Mouse (Mus musculus) forebrain, embryonic 11.5 days (tissue): ENCODE results near the gene Dus2. TPM values are rescaled to one million over a fixed set of nuclear protein-coding genes. Genes with fewer than 3 reads are reported as not detected.

ENCODE experiments used
- ATAC-seq: fragments of 200-750 bp; cut with Nextera tagmentation; replicated peaks from 2 replicates; pipeline ENCODE4 v1.8.0; 2017; ENCODE audit warnings: moderate TSS enrichment; ENCODE audit not compliant: low FRiP score
- DNase-seq: peaks from one replicate; pipeline ENCODE4 v3.0.0-alpha.2; 2017; ENCODE audit warnings: low spot score
- H3K27ac ChIP-seq: fragments of 300-500 bp; sonication (generic); 2 replicates; pipeline ENCODE4 v1.5.1; 2014; ENCODE audit warnings: low read depth, low read length
- H3K27me3 ChIP-seq: fragments of 300-500 bp; sonication (generic); 2 replicates; pipeline ENCODE4 v1.6.1; 2014; ENCODE audit warnings: mild to moderate bottlenecking, low read length, mixed read lengths; ENCODE audit not compliant: control insufficient read depth, insufficient read depth
- H3K36me3 ChIP-seq: fragments of 300-500 bp; sonication (generic); 2 replicates; pipeline ENCODE4 v1.6.1; 2014; ENCODE audit warnings: mild to moderate bottlenecking, low read length, moderate library complexity, mixed read lengths; ENCODE audit not compliant: control insufficient read depth, insufficient read depth
- H3K4me1 ChIP-seq: fragments of 300-500 bp; sonication (generic); replicated peaks from 2 replicates; pipeline ENCODE4 v1.6.1; 2014; ENCODE audit warnings: low read length, mixed read lengths; ENCODE audit not compliant: control insufficient read depth, insufficient read depth
- H3K4me2 ChIP-seq: fragments of 300-500 bp; sonication (generic); 2 replicates; pipeline ENCODE4 v1.6.1; 2014; ENCODE audit warnings: low read depth, mild to moderate bottlenecking, low read length, moderate library complexity, mixed read lengths; ENCODE audit not compliant: severe bottlenecking
- H3K4me3 ChIP-seq: fragments of 300-500 bp; sonication (generic); 2 replicates; pipeline ENCODE4 v1.5.1; 2014; ENCODE audit warnings: low read depth, low read length
- H3K9ac ChIP-seq: fragments of 300-500 bp; sonication (generic); 2 replicates; pipeline ENCODE4 v1.6.1; 2014; ENCODE audit warnings: low read length
- H3K9me3 ChIP-seq: fragments of 300-500 bp; sonication (generic); 2 replicates; pipeline ENCODE4 v1.6.1; 2016; ENCODE audit warnings: low read length, mixed read lengths; ENCODE audit not compliant: control insufficient read depth
- WGBS: fragments of 180-500 bp; shearing (Covaris S2); extraction: QIAGEN DNeasy Blood & Tissue Kit; methylation state at CpG from one replicate; pipeline ENCODE4 v1.1.7; 2014; 5-methylcytosine and 5-hydroxymethylcytosine counted together
- polyA plus RNA-seq: library from polyadenylated mRNA; unstranded; fragments of >200 nt; fragmentation: Nextera tagmentation; extraction: Ambion mirVana; gene quantifications from 2 replicates; pipeline ENCODE4 v1.2.1, GENCODE M21; 2014

Gene Dus2
- polyA plus RNA-seq, result 16.5 and 20.7 TPM in 2 replicates

DNA sequence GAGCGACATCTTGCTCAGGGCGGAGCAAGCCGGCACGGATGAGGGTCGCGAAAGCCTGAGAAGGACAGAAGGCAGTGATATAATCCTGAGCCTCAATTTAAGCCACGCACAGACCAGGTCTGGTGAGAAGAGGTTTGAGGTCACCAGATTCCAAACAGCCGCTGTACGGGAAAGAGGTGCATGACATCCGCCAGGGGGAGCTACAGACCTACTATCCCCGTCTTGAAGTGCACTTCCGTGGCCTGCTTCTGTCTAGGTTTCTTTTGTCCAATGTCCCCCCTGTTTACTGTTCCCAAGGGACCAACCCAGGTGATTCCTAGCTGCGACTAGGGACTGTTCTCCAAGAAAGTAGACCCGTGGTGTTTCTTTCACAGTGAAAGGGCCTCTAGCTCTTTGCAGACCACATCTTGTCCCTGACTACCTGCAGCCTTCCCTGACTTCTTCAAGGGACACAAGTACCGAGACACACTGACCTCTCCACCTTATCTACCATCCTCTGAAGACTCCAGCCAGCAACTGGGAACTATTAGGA lies at the start of gene Dus2:
Gene Dus2, plus strand, starts transcription at position 482 of the 532 bp plus-strand sequence.
- peak; percentile 89 for DNase-seq
- Histone ChIP-seq H3K4me2 (peak within 1 kb of the TSS; percentile 15; the same call in 1 of the 2 replicates), H3K9me3 (no peaks in the 10 kb centered on the region), H3K4me3 (no peak within 1 kb of the TSS), H3K9ac (peak within 1 kb of the TSS; percentile 41), H3K27me3 (no peaks in the 10 kb centered on the region), H3K36me3 (no peaks in the 10 kb centered on the region), H3K27ac (no peak within 1 kb of the TSS), H3K4me1 (no peaks in the 10 kb centered on the region)
- ATAC-seq, result peak; percentile 71
- WGBS, result 11% methylated on average over 15 of the region's 15 CpGs

- WGBS, result 90% methylated on average over 11 of the region's 11 CpGs
- H3K36me3 ChIP-seq, result no peaks in the 10 kb centered on the region
- H3K4me3 ChIP-seq, result no peak overlapping the region
Observed at GRCm38 (mm10) chr8:105942026-105942425, 49.1 kb upstream of the Dus2 start.

GRCm38 (mm10) chr8:105942542-105942941 lies 48.6 kb upstream of the Dus2 start:
- Histone ChIP-seq H3K9ac (no peak overlapping the region), H3K4me3 (no peak overlapping the region), H3K9me3 (no peaks in the 10 kb centered on the region), H3K4me1 (0 out of 2 replicates have a peak, but pooled peaks cover 2% of the 10 kb centered on the region), H3K36me3 (no peaks in the 10 kb centered on the region), H3K27ac (no peak overlapping the region), H3K4me2 (no peak overlapping the region), H3K27me3 (no peaks in the 10 kb centered on the region)
- ATAC-seq, result no peak
- WGBS, result 97% methylated on average over 5 of the region's 5 CpGs
- peak; percentile 33 for DNase-seq

More at GRCm38 (mm10) chr8:105942026-105942425, 49.1 kb upstream of the Dus2 start:
- Histone ChIP-seq H3K27ac (no peak overlapping the region), H3K4me1 (0 out of 2 replicates have a peak, but pooled peaks cover 2% of the 10 kb centered on the region), H3K4me2 (no peak overlapping the region), H3K9ac (no peak overlapping the region), H3K27me3 (no peaks in the 10 kb centered on the region), H3K9me3 (no peaks in the 10 kb centered on the region)
- peak; percentile 49 for DNase-seq
- ATAC-seq, result no peak

DNA sequence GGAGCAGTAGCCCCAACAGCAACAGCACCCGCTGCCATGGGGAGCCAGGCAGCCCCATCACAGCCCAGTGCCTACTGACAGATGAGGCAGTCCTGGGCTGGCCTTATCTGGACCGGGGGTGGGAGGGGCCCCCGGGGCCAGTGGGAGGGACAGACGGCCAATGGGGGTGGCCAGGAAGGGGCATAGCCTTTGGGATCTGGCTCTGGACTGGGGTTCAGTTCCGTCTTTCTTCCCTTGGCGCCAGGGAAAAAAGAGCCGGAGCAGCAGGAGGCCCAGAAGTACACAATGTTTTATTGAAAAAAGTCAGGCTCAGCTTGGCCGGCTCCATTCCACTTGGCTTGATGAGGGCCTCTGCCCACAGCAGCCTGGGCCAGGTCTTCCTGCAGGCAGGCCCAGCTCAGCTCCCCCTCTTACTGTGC lies 47.8 kb upstream of the Dus2 start, which contains the start of gene Lcat:
Gene Lcat, minus strand, starts transcription at position 62 of the 419 bp plus-strand sequence.
- Histone ChIP-seq H3K36me3 (no peaks in the 10 kb centered on the region), H3K27ac (no peak within 1 kb of the TSS), H3K9ac (no peak within 1 kb of the TSS), H3K4me3 (no peak within 1 kb of the TSS), H3K27me3 (no peaks in the 10 kb centered on the region), H3K4me1 (no peaks in the 10 kb centered on the region), H3K4me2 (no peak within 1 kb of the TSS), H3K9me3 (no peaks in the 10 kb centered on the region)
- WGBS, result 55% methylated on average over 7 of the region's 8 CpGs
- DNase-seq, result peak; percentile 51
- ATAC-seq, result no peak

- no peaks in the 10 kb centered on the region for H3K9me3 ChIP-seq
- no peak overlapping the region for H3K4me2 ChIP-seq
- 93% methylated on average over 10 of the region's 10 CpGs for WGBS
- no peak overlapping the region for H3K27ac ChIP-seq
- H3K27me3 ChIP-seq, result no peaks in the 10 kb centered on the region
- H3K4me3 ChIP-seq, result no peak overlapping the region
- no peak for ATAC-seq
- no peaks in the 10 kb centered on the region for H3K36me3 ChIP-seq
- no peak overlapping the region for H3K9ac ChIP-seq
- H3K4me1 ChIP-seq, result no peaks in the 10 kb centered on the region
- no peak for DNase-seq
Observed at GRCm38 (mm10) chr8:105949350-105949749, 41.8 kb upstream of the Dus2 start.

DNA sequence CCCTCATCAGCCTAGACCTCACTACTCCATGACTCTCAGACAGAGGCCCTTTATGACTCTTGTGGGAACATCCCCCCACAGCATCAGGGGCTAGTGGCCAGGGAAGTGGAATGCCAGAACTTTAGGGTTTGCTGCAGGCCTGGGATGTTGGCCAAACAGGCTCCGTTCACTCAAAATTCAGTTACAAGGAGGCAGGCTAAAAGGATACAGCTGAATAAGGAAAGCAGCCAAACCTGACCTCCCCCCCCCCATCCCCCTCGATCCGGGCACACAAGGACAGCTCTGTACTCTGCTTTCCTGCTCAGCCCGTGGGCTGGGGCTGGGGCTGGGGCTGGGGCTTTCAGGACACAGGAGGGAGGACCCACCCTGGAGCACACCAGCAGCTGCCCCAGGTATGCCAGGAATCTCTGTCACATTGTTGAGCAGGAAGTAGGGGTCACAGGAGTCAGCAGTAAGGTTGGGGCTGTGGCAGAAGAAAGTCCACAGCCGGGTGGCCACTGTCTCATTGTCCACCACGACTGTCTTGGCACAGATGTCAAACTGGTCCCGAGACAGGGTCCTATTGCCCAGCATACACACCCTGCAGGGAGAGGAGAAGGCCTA lies 40.0 kb upstream of the Dus2 start:
- no peak overlapping the region for H3K27ac ChIP-seq
- no peak for ATAC-seq
- H3K27me3 ChIP-seq, result no peaks in the 10 kb centered on the region
- H3K4me3 ChIP-seq, result no peak overlapping the region
- 69% methylated on average over 7 of the region's 7 CpGs for WGBS
- H3K4me2 ChIP-seq, result no peak overlapping the region
- no peaks in the 10 kb centered on the region for H3K4me1 ChIP-seq
- no peak overlapping the region for H3K9ac ChIP-seq
- H3K36me3 ChIP-seq, result no peaks in the 10 kb centered on the region
- DNase-seq, result no peak
- H3K9me3 ChIP-seq, result no peaks in the 10 kb centered on the region

- H3K4me3 ChIP-seq, result no peak overlapping the region
- no peaks in the 10 kb centered on the region for H3K27me3 ChIP-seq
- H3K9ac ChIP-seq, result no peak overlapping the region
- H3K36me3 ChIP-seq, result no peaks in the 10 kb centered on the region
- WGBS, result 91% methylated on average over 4 of the region's 4 CpGs
- H3K4me2 ChIP-seq, result no peak overlapping the region
- ATAC-seq, result no peak
- no peaks in the 10 kb centered on the region for H3K9me3 ChIP-seq
- H3K4me1 ChIP-seq, result no peaks in the 10 kb centered on the region
- H3K27ac ChIP-seq, result no peak overlapping the region
- DNase-seq, result no peak
Observed at GRCm38 (mm10) chr8:105956556-105956955, 34.6 kb upstream of the Dus2 start.

DNA sequence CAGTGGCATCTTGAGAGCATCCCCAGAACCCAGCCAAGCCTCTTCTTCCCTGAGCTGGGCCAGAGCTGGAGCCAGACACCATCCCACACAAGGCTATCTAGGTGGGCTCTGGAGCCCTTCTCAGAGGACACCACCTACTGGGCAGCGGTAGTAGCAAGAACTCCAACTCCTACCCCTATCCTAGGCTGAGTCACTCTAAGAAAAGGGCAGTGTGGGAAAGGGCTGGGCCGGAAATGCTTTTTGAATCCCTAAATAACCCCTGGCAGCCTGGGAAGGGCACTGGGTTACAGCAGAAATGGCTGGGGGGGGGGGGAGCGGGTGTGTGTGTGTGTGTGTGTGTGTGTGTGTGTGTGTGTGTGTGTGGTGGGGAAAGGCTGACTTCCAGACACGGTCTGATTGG lies 33.3 kb upstream of the Dus2 start:
- Histone ChIP-seq H3K27ac (no peak overlapping the region), H3K4me3 (no peak overlapping the region), H3K9ac (no peak overlapping the region), H3K36me3 (no peaks in the 10 kb centered on the region), H3K27me3 (no peaks in the 10 kb centered on the region), H3K4me2 (no peak overlapping the region), H3K9me3 (no peaks in the 10 kb centered on the region), H3K4me1 (no peaks in the 10 kb centered on the region)
- DNase-seq, result no peak
- 66% methylated on average over 3 of the region's 4 CpGs for WGBS
- no peak for ATAC-seq

DNA sequence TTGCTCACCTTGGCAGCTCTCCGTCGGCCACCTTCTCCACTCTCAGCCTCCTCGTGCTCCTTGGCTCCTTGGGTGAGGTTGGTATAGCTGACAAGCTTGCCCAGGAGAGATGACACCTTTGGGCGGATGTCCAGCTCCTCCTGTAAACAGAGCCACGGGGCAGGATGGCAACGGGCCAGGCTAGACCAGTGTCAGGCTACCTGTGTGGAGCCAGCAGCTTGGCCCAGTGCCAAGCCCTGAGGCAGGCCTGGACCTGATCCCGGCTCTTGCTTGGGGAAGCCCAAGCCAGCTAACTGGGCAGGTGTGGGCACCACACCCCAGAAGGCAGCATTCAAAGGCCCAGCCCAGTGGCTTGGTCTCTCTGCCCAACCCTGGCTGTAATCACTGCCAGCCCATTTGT lies 31.8 kb upstream of the Dus2 start:
- Histone ChIP-seq H3K4me1 (no peaks in the 10 kb centered on the region), H3K27ac (no peak overlapping the region), H3K4me2 (no peak overlapping the region), H3K4me3 (no peak overlapping the region), H3K36me3 (no peaks in the 10 kb centered on the region), H3K27me3 (no peaks in the 10 kb centered on the region), H3K9me3 (no peaks in the 10 kb centered on the region), H3K9ac (no peak overlapping the region)
- no peak for DNase-seq
- 94% methylated on average over 7 of the region's 7 CpGs for WGBS
- ATAC-seq, result no peak
